Mouse (Mus musculus) erythroblast, adult 5-6 weeks (primary cell): Measurements from ENCODE around the gene Izumo1. TPM values are rescaled to one million over a fixed set of nuclear protein-coding genes. Genes with fewer than 3 reads are reported as not detected.
"Not testable (repeated sequence)": the region's sequence is repeated elsewhere in the genome, so short reads cannot be mapped to it uniquely, and the experiment has no call there.

Source experiments
- ATAC-seq: replicated peaks from 2 replicates; pipeline ENCODE4 v1.8.0; 2016; ENCODE audit warnings: moderate number of reproducible peaks, mild to moderate bottlenecking, moderate TSS enrichment, inconsistent platforms; ENCODE audit not compliant: poor library complexity, low FRiP score, severe bottlenecking
- total RNA-seq, 2 experiments: library from RNA; stranded (forward) in 1 of 2; stranded (reverse) in 1 of 2; fragments of 150-400 nt in 1 of 2; fragments of 200-764, 138-1000 nt in 1 of 2; gene quantifications; 2 replicates each; pipeline versions ENCODE4 v1.2.3 to v1.2.4; 2015 to 2017; ENCODE audit warnings: low replicate concordance in 2 of 2

Izumo1 gene
- total RNA-seq, 2 experiments from 2014 or later, result not detected

GRCm38 (mm10) chr7:45640191-45640957, 18.8 kb downstream of the Izumo1 start:
- ATAC-seq, result no peak

GRCm38 (mm10) chr7:45641391-45642040, 19.9 kb downstream of the Izumo1 start:
- ATAC-seq, result no peak

- ATAC-seq, result no peak
Measured at GRCm38 (mm10) chr7:45642083-45642482, 20.5 kb downstream of the Izumo1 start.

GRCm38 (mm10) chr7:45642503-45643255, 21.1 kb downstream of the Izumo1 start:
- no peak for ATAC-seq

GRCm38 (mm10) chr7:45643441-45644178, 22.0 kb downstream of the Izumo1 start:
- no peak for ATAC-seq

- ATAC-seq, result no peak
Measured at GRCm38 (mm10) chr7:45644183-45644582, 22.6 kb downstream of the Izumo1 start.

- no peak for ATAC-seq
Measured at GRCm38 (mm10) chr7:45644872-45645590, 23.4 kb downstream of the Izumo1 start.

GRCm38 (mm10) chr7:45645591-45645971, 24.0 kb downstream of the Izumo1 start:
- no peak for ATAC-seq

GRCm38 (mm10) chr7:45646671-45647070, 25.1 kb downstream of the Izumo1 start:
- ATAC-seq, result no peak

- no peak for ATAC-seq
Measured at GRCm38 (mm10) chr7:45649351-45649750, 27.7 kb downstream of the Izumo1 start.

GRCm38 (mm10) chr7:45650484-45650883, 28.9 kb downstream of the Izumo1 start:
- not testable (repeated sequence) for ATAC-seq

GRCm38 (mm10) chr7:45654424-45655047, 32.9 kb downstream of the Izumo1 start:
- no peak for ATAC-seq

GRCm38 (mm10) chr7:45660746-45661478, 39.3 kb downstream of the Izumo1 start:
- ATAC-seq, result no peak

GRCm38 (mm10) chr7:45661702-45662101, 40.1 kb downstream of the Izumo1 start:
- ATAC-seq, result not testable (repeated sequence)

- no peak for ATAC-seq
Measured at GRCm38 (mm10) chr7:45665303-45666138, 43.9 kb downstream of the Izumo1 start.

GRCm38 (mm10) chr7:45666161-45666560, 44.5 kb downstream of the Izumo1 start, which contains the start of gene Fut2:
Fut2 (minus strand) TSS chr7:45666394.
- no peak for ATAC-seq

- ATAC-seq, result no peak
Measured at GRCm38 (mm10) chr7:45667761-45668160, 46.1 kb downstream of the Izumo1 start.
